16 mouse cellular contexts compared by ENCODE assay signal in genomic region chr3:83997036-83997435, GRCm38 (mm10). TPM values are rescaled to one million over a fixed set of nuclear protein-coding genes. Genes with fewer than 3 reads are reported as not detected.
DNase-seq lines count a peak whose midpoint lies in the region; ATAC-seq and TF ChIP-seq lines count a peak whose summit lies in the region.
"Had no signal": no experiment of that assay in that cellular context is flagged by ENCODE, and none has a peak within 500 bp of the region (broad histone marks: within the 10 kb centered on the region; RNA-seq: fewer than 3 reads in every experiment).

No protein-coding gene starts in this region.

- H3K27ac ChIP-seq in heart, embryonic 13.5 days (replicated peaks): 0 out of 2 replicates have a peak overlapping the region, but pooled peaks have one; percentile 76
- 0 out of 2 replicates have a peak overlapping the region, but pooled peaks have one; percentile 4 for H3K27ac ChIP-seq in midbrain, embryonic 15.5 days
- H3K27ac ChIP-seq in midbrain, embryonic 11.5 days (ENCODE audit: low read depth, low read length): no peak overlapping the region
- peak overlapping the region; percentile 76 for H3K27ac ChIP-seq in forebrain, embryonic 12.5 days
- no peak overlapping the region for H3K27ac ChIP-seq in left cerebral cortex, adult 2 months
- H3K27ac ChIP-seq: kidney, embryonic 15.5 days; limb, embryonic 15.5 days; neural tube, embryonic 12.5 days had no signal

- intact Hi-C loops in heart, postnatal 25 days (cut with DNase I): loop anchor here (5.0 kb wide), 1 partner anchor 40 kb away; no protein-coding TSS in a partner anchor
- intact Hi-C loops in left cerebral cortex, adult 2 months (cut with DNase I): no loop called here

- H3K9ac ChIP-seq in heart, embryonic 13.5 days: no peak overlapping the region
- H3K9ac ChIP-seq in midbrain, embryonic 15.5 days: no peak overlapping the region
- no peak overlapping the region for H3K9ac ChIP-seq in midbrain, embryonic 11.5 days (ENCODE audit: low read length)
- H3K9ac ChIP-seq in forebrain, embryonic 12.5 days: no peak overlapping the region
- H3K9ac ChIP-seq: kidney, embryonic 15.5 days; limb, embryonic 15.5 days; neural tube, embryonic 12.5 days had no signal

- DNase-seq in heart, postnatal 25 days (ENCODE audit: low spot score): no peak
- no peak for DNase-seq in midbrain, embryonic 11.5 days (ENCODE audit: low spot score, missing footprints)
- DNase-seq in thymus, postnatal 14 days: peak; percentile 59
- DNase-seq in right cerebral cortex, postnatal 36 days (ENCODE audit: low spot score in 2 of 2): no peak
- DNase-seq in left cerebral cortex, adult 2 months (ENCODE audit: extremely low spot score in 1 of 2, low spot score in 2 of 2): no peak
- DNase-seq: cerebellum, adult 9-10 months; embryo, embryonic 11 days; lung, postnatal 14 days had no signal

- no peaks in the 10 kb centered on the region for H3K9me3 ChIP-seq in heart, embryonic 13.5 days
- no peaks in the 10 kb centered on the region for H3K9me3 ChIP-seq in midbrain, embryonic 15.5 days
- no peaks in the 10 kb centered on the region for H3K9me3 ChIP-seq in midbrain, embryonic 11.5 days (ENCODE audit: control insufficient read depth, low read length)
- H3K9me3 ChIP-seq in forebrain, embryonic 12.5 days: no peaks in the 10 kb centered on the region
- H3K9me3 ChIP-seq: G1E; kidney, embryonic 15.5 days; limb, embryonic 15.5 days; neural tube, embryonic 12.5 days had no signal

- peaks cover 58% of the 10 kb centered on the region for H3K4me1 ChIP-seq in heart, embryonic 13.5 days
- H3K4me1 ChIP-seq in midbrain, embryonic 15.5 days: peaks cover 54% of the 10 kb centered on the region
- H3K4me1 ChIP-seq in midbrain, embryonic 11.5 days (ENCODE audit: control insufficient read depth, insufficient read depth, low read length): peaks cover 37% of the 10 kb centered on the region
- peaks cover 67% of the 10 kb centered on the region for H3K4me1 ChIP-seq in forebrain, embryonic 12.5 days

- ATAC-seq in heart, embryonic 13.5 days (ENCODE audit: extremely low read depth, insufficient number of reproducible peaks, low FRiP score, low TSS enrichment): no peak
- ATAC-seq in midbrain, embryonic 15.5 days (replicated peaks): no peak; the same call in 1 of the 2 replicates
- ATAC-seq in midbrain, embryonic 11.5 days (ENCODE audit: low FRiP score): no peak
- ATAC-seq in forebrain, embryonic 12.5 days (ENCODE audit: low FRiP score): peak; percentile 10; the same call in 1 of the 2 replicates
- ATAC-seq: inflammation-experienced regulatory T-cells, adult 6 months had no signal

- H3K27me3 ChIP-seq in heart, embryonic 13.5 days (replicated peaks): no peaks in the 10 kb centered on the region
- H3K27me3 ChIP-seq in midbrain, embryonic 15.5 days (replicated peaks): no peaks in the 10 kb centered on the region
- no peaks in the 10 kb centered on the region for H3K27me3 ChIP-seq in midbrain, embryonic 11.5 days (ENCODE audit: control insufficient read depth, insufficient read depth, low read length)
- no peaks in the 10 kb centered on the region for H3K27me3 ChIP-seq in forebrain, embryonic 12.5 days
- H3K27me3 ChIP-seq: kidney, embryonic 15.5 days; limb, embryonic 15.5 days; neural tube, embryonic 12.5 days had no signal

- H3K4me3 ChIP-seq in heart, embryonic 13.5 days: no peak overlapping the region
- H3K4me3 ChIP-seq in midbrain, embryonic 15.5 days: no peak overlapping the region
- no peak overlapping the region for H3K4me3 ChIP-seq in midbrain, embryonic 11.5 days (ENCODE audit: low read depth, low read length)
- H3K4me3 ChIP-seq in forebrain, embryonic 12.5 days (replicated peaks): no peak overlapping the region
- no peak overlapping the region for H3K4me3 ChIP-seq in left cerebral cortex, adult 2 months
- H3K4me3 ChIP-seq: kidney, embryonic 15.5 days; limb, embryonic 15.5 days; neural tube, embryonic 12.5 days had no signal

- no peak for TF ChIP-seq CTCF in left cerebral cortex, adult 2 months (IDR thresholded peaks at IDR 0.05)

- WGBS in heart, embryonic 13.5 days: 86% methylated on average over 3 of the region's 3 CpGs
- WGBS in midbrain, embryonic 15.5 days: 63% methylated on average over 3 of the region's 3 CpGs
- WGBS in midbrain, embryonic 11.5 days: 82% methylated on average over 3 of the region's 3 CpGs
- WGBS in forebrain, embryonic 12.5 days: 48% methylated on average over 3 of the region's 3 CpGs

- 0 out of 2 replicates have a peak, but pooled peaks cover 3% of the 10 kb centered on the region for H3K36me3 ChIP-seq in heart, embryonic 13.5 days
- H3K36me3 ChIP-seq in midbrain, embryonic 15.5 days (replicated peaks): no peaks in the 10 kb centered on the region
- no peaks in the 10 kb centered on the region for H3K36me3 ChIP-seq in midbrain, embryonic 11.5 days (ENCODE audit: control insufficient read depth, insufficient read depth, low read length)
- peaks cover 9% of the 10 kb centered on the region; the same call in 1 of the 2 replicates for H3K36me3 ChIP-seq in forebrain, embryonic 12.5 days (replicated peaks)
- H3K36me3 ChIP-seq: kidney, embryonic 15.5 days; limb, embryonic 15.5 days; neural tube, embryonic 12.5 days had no signal

- H3K4me2 ChIP-seq in heart, embryonic 13.5 days: no peak overlapping the region
- H3K4me2 ChIP-seq in midbrain, embryonic 15.5 days: no peak overlapping the region
- no peak overlapping the region for H3K4me2 ChIP-seq in midbrain, embryonic 11.5 days
- no peak overlapping the region for H3K4me2 ChIP-seq in forebrain, embryonic 12.5 days
- H3K4me2 ChIP-seq: kidney, embryonic 15.5 days; limb, embryonic 15.5 days; neural tube, embryonic 12.5 days had no signal

RNA-seq across cellular contexts. Expression of gene Tmem131l, which starts 42.9 kb away (rescaled TPM):
- 23.8 and 24.0 TPM in 2 replicates for polyA plus RNA-seq in heart, embryonic 13.5 days (2015; fragmentation: Nextera tagmentation; extraction: Ambion mirVana)
- total RNA-seq in heart, postnatal 25 days (2021): 10 to 100 TPM; 19.4 to 20.8 TPM
- 70.7 and 72.8 TPM in 2 replicates for polyA plus RNA-seq in midbrain, embryonic 15.5 days (2015; fragmentation: Nextera tagmentation; extraction: Ambion mirVana)
- 67.1 and 76.3 TPM in 2 replicates for polyA plus RNA-seq in midbrain, embryonic 11.5 days (2014; fragmentation: Nextera tagmentation; extraction: Ambion mirVana)
- 116 and 130 TPM in 2 replicates for polyA plus RNA-seq in forebrain, embryonic 12.5 days (2016; fragmentation: Nextera tagmentation; extraction: Ambion mirVana)
- total RNA-seq in left cerebral cortex, adult 2 months (2021): 10 to 100 TPM; 21.7 to 24.9 TPM

Comparison
In these comparisons a context has a peak if more than half of its experiments do, and no peak if none do; other contexts are left out.
1. H3K27ac ChIP-seq: peak in heart, embryonic 13.5 days (single experiment), midbrain, embryonic 15.5 days (single experiment) and forebrain, embryonic 12.5 days (single experiment); none in midbrain, embryonic 11.5 days (single experiment) and left cerebral cortex, adult 2 months (single experiment).